Mouse (Mus musculus) intestine, postnatal 0 days (tissue): Measurements from ENCODE around the gene Nxnl1. TPM values are rescaled to one million over a fixed set of nuclear protein-coding genes. Genes with fewer than 3 reads are reported as not detected.
"Not testable (repeated sequence)": the region's sequence is repeated elsewhere in the genome, so short reads cannot be mapped to it uniquely, and the experiment has no call there.

Experiments used
- ATAC-seq: fragments of 200-750 bp; cut with Nextera tagmentation; 2 replicates; pipeline ENCODE4 v1.8.0; 2017; ENCODE audit warnings: mild to moderate bottlenecking, moderate TSS enrichment, moderate library complexity
- H3K27ac ChIP-seq: fragments of 300-500 bp; sonication (generic); 2 replicates; pipeline ENCODE4 v1.5.1; 2014; ENCODE audit warnings: mild to moderate bottlenecking, low read depth, low read length, moderate library complexity
- H3K27me3 ChIP-seq: fragments of 300-500 bp; sonication (generic); replicated peaks from 2 replicates; pipeline ENCODE4 v1.6.1; 2014; ENCODE audit warnings: low read length, mixed read lengths; ENCODE audit not compliant: control insufficient read depth, insufficient read depth
- H3K36me3 ChIP-seq: fragments of 300-500 bp; sonication (generic); 2 replicates; pipeline ENCODE4 v1.6.1; 2014; ENCODE audit warnings: mild to moderate bottlenecking, moderate library complexity; ENCODE audit not compliant: control insufficient read depth, insufficient read depth
- H3K4me1 ChIP-seq: fragments of 300-500 bp; sonication (generic); replicated peaks from 2 replicates; pipeline ENCODE4 v1.6.1; 2014; ENCODE audit warnings: antibody characterized with exemption, low read length, mixed read lengths; ENCODE audit not compliant: control insufficient read depth, insufficient read depth
- H3K4me2 ChIP-seq: fragments of 300-500 bp; sonication (generic); replicated peaks from 2 replicates; pipeline ENCODE4 v1.6.1; 2014; ENCODE audit warnings: low read depth, mild to moderate bottlenecking, moderate library complexity
- H3K4me3 ChIP-seq: fragments of 300-500 bp; sonication (generic); 2 replicates; pipeline ENCODE4 v1.5.1; 2014; ENCODE audit warnings: low read depth, low read length
- H3K9ac ChIP-seq: fragments of 300-500 bp; sonication (generic); 2 replicates; pipeline ENCODE4 v1.6.1; 2014; ENCODE audit warnings: mild to moderate bottlenecking, low read depth, low read length
- H3K9me3 ChIP-seq: fragments of 300-500 bp; sonication (generic); 2 replicates; pipeline ENCODE4 v1.6.1; 2016; ENCODE audit warnings: mixed run types; ENCODE audit not compliant: control insufficient read depth
- CTCF ChIP-seq: sonication (generic); IDR thresholded peaks from 2 replicates; pipeline ENCODE4 v1.5.1; 2016; ENCODE audit warnings: low read depth, mild to moderate bottlenecking, control low read depth, antibody characterized with exemption, moderate library complexity
- WGBS: fragments of 180-500 bp; shearing (Covaris S2); extraction: QIAGEN DNeasy Blood & Tissue Kit; methylation state at CpG from one replicate; pipeline ENCODE4 v1.1.7; 2014; 5-methylcytosine and 5-hydroxymethylcytosine counted together
- polyA plus RNA-seq: library from polyadenylated mRNA; unstranded; fragments of >200 nt; fragmentation: Nextera tagmentation; extraction: Ambion mirVana; gene quantifications from 2 replicates; pipeline ENCODE4 v1.2.1, GENCODE M21; 2015

Nxnl1 gene
- polyA plus RNA-seq, 1 experiment from 2014 or later, result not detected

GRCm38 (mm10) chr8:71519037-71519825 lies 47.2 kb downstream of the Nxnl1 start:
- H3K27ac ChIP-seq, H3K4me1 ChIP-seq, H3K9ac ChIP-seq, H3K27me3 ChIP-seq, H3K4me3 ChIP-seq, ATAC-seq, H3K36me3 ChIP-seq, H3K9me3 ChIP-seq, H3K4me2 ChIP-seq: not testable (repeated sequence)
- 37% methylated on average over 8 of the region's 10 CpGs for WGBS
- TF ChIP-seq CTCF, result peak; percentile 74

- ATAC-seq, result no peak
- TF ChIP-seq CTCF, result no peak
- Histone ChIP-seq H3K9me3 (no peaks in the 10 kb centered on the region), H3K4me2 (no peak overlapping the region), H3K27ac (no peak overlapping the region), H3K27me3 (no peaks in the 10 kb centered on the region; the same call in 1 of the 2 replicates), H3K36me3 (no peaks in the 10 kb centered on the region), H3K4me1 (no peaks in the 10 kb centered on the region), H3K9ac (no peak overlapping the region), H3K4me3 (no peak overlapping the region)
- 12% methylated on average over 6 of the region's 6 CpGs for WGBS
These were observed 49.6 kb downstream of the Nxnl1 start for GRCm38 (mm10) chr8:71516786-71517185.

- Histone ChIP-seq H3K27ac (no peak overlapping the region), H3K4me1 (no peaks in the 10 kb centered on the region), H3K9ac (no peak overlapping the region), H3K9me3 (no peaks in the 10 kb centered on the region), H3K27me3 (no peaks in the 10 kb centered on the region), H3K4me2 (no peak overlapping the region), H3K4me3 (no peak overlapping the region), H3K36me3 (no peaks in the 10 kb centered on the region)
- WGBS, result 68% methylated on average over 5 of the region's 5 CpGs
- TF ChIP-seq CTCF, result no peak
- no peak for ATAC-seq
These were observed 51.4 kb downstream of the Nxnl1 start for GRCm38 (mm10) chr8:71515043-71515442.

GRCm38 (mm10) chr8:71513018-71513754 lies 53.2 kb downstream of the Nxnl1 start:
- H3K4me3 ChIP-seq, result no peak overlapping the region
- H3K4me1 ChIP-seq, result no peaks in the 10 kb centered on the region
- H3K9ac ChIP-seq, result no peak overlapping the region
- H3K36me3 ChIP-seq, result no peaks in the 10 kb centered on the region
- ATAC-seq, result no peak
- 67% methylated on average over 15 of the region's 15 CpGs for WGBS
- H3K27ac ChIP-seq, result no peak overlapping the region
- no peak overlapping the region for H3K4me2 ChIP-seq
- H3K27me3 ChIP-seq, result peaks cover 8% of the 10 kb centered on the region; the same call in 1 of the 2 replicates
- 0 out of 2 replicates have a peak, but pooled peaks have one; percentile 15 for TF ChIP-seq CTCF
- no peaks in the 10 kb centered on the region for H3K9me3 ChIP-seq

- H3K9ac ChIP-seq, result no peak within 1 kb of the TSS
- no peak within 1 kb of the TSS for H3K27ac ChIP-seq
These were observed 54.8 kb downstream of the Nxnl1 start, which contains the start of gene Plvap for GRCm38 (mm10) chr8:71511644-71512043. Gene Plvap, minus strand, starts transcription at chr8:71511752.

More at GRCm38 (mm10) chr8:71511644-71512043, 54.8 kb downstream of the Nxnl1 start, which contains the start of gene Plvap:
- no peaks in the 10 kb centered on the region for H3K9me3 ChIP-seq
- no peaks in the 10 kb centered on the region for H3K36me3 ChIP-seq
- no peak for ATAC-seq
- H3K4me3 ChIP-seq, result peak within 1 kb of the TSS; percentile 11; the same call in 1 of the 2 replicates
- no peak within 1 kb of the TSS for H3K4me2 ChIP-seq
- H3K4me1 ChIP-seq, result no peaks in the 10 kb centered on the region
- no peak for TF ChIP-seq CTCF
- peaks cover 23% of the 10 kb centered on the region for H3K27me3 ChIP-seq
- 33% methylated on average over 14 of the region's 14 CpGs for WGBS

Other genes starting within 250 kb of the Nxnl1 start
- gene Use1, start 199.8 kb downstream of the Nxnl1 start, polyA plus RNA-seq, result 98.4 and 106 TPM in 2 replicates
- gene Ocel1, start 195.3 kb downstream of the Nxnl1 start, polyA plus RNA-seq, result 20.0 and 20.5 TPM in 2 replicates
- 58.3 and 58.5 TPM in 2 replicates for gene Nr2f6, start 184.6 kb downstream of the Nxnl1 start, polyA plus RNA-seq
- 4.1 and 4.9 TPM in 2 replicates for gene Ushbp1, start 170.8 kb downstream of the Nxnl1 start, polyA plus RNA-seq
- 66.8 and 68.6 TPM in 2 replicates for gene Babam1, start 169.7 kb downstream of the Nxnl1 start, polyA plus RNA-seq
- gene Ankle1, start 160.6 kb downstream of the Nxnl1 start, polyA plus RNA-seq, result 2.8 and 4.4 TPM in 2 replicates
- gene Abhd8, start 102.9 kb downstream of the Nxnl1 start, polyA plus RNA-seq, result 15.2 and 15.9 TPM in 2 replicates
- 187 and 190 TPM in 2 replicates for gene Mrpl34, start 101.6 kb downstream of the Nxnl1 start, polyA plus RNA-seq
- 82.8 and 91.7 TPM in 2 replicates for gene Dda1, start 97.4 kb downstream of the Nxnl1 start, polyA plus RNA-seq
- 0.54 and 0.74 TPM in 2 replicates for gene Ano8, start 80.6 kb downstream of the Nxnl1 start, polyA plus RNA-seq
- gene Gtpbp3, start 78.5 kb downstream of the Nxnl1 start, polyA plus RNA-seq, result 6.3 and 6.6 TPM in 2 replicates
- gene Plvap, start 54.8 kb downstream of the Nxnl1 start, polyA plus RNA-seq, result 109 and 111 TPM in 2 replicates
- 0.08 TPM in 1 of 2 replicates, not detected in the other for gene Ccdc194, start 40.9 kb downstream of the Nxnl1 start, polyA plus RNA-seq
- gene Bst2, start 29.1 kb downstream of the Nxnl1 start, polyA plus RNA-seq, result 85.5 and 91.5 TPM in 2 replicates
- 133 and 143 TPM in 2 replicates for gene Mvb12a, start 23.7 kb downstream of the Nxnl1 start, polyA plus RNA-seq
- 0.66 and 0.90 TPM in 2 replicates for gene Tmem221, start 7.7 kb downstream of the Nxnl1 start, polyA plus RNA-seq
- gene Slc27a1, start 2.3 kb upstream of the Nxnl1 start, polyA plus RNA-seq, result 14.5 and 14.9 TPM in 2 replicates
- 152 and 154 TPM in 2 replicates for gene Pgls, start 25.6 kb upstream of the Nxnl1 start, polyA plus RNA-seq
- 0.47 and 0.77 TPM in 2 replicates for gene Fam129c, start 31.0 kb upstream of the Nxnl1 start, polyA plus RNA-seq
- 43.3 and 44.5 TPM in 2 replicates for gene Colgalt1, start 44.4 kb upstream of the Nxnl1 start, polyA plus RNA-seq
- 0.60 and 0.72 TPM in 2 replicates for gene Unc13a, start 105.2 kb upstream of the Nxnl1 start, polyA plus RNA-seq
- 5.7 and 6.8 TPM in 2 replicates for gene Jak3, start 109.7 kb upstream of the Nxnl1 start, polyA plus RNA-seq
- 2.5 and 3.0 TPM in 2 replicates for gene Insl3, start 122.6 kb upstream of the Nxnl1 start, polyA plus RNA-seq
- 30.5 and 33.5 TPM in 2 replicates for gene B3gnt3, start 135.2 kb upstream of the Nxnl1 start, polyA plus RNA-seq
- gene Fcho1, start 159.1 kb upstream of the Nxnl1 start, polyA plus RNA-seq, result 2.2 and 2.5 TPM in 2 replicates